Mouse (Mus musculus): ENCODE data around the gene Lars2. TPM values are rescaled to one million over a fixed set of nuclear protein-coding genes. Genes with fewer than 3 reads are reported as not detected.
A peak's percentile ranks its signal among the peaks of the same experiment; 100 is the strongest.
"Not testable (repeated sequence)": the region's sequence is repeated elsewhere in the genome, so short reads cannot be mapped to it uniquely, and the experiment has no call there.

Lars2 gene
- total and polyA plus RNA-seq, 3 experiments, result 634 to 10,095 (median 684) TPM

GRCm38 (mm10) chr9:123349286-123349685, 17.4 kb upstream of the Lars2 start:
- not testable (repeated sequence) for H3K4me3 ChIP-seq (ENCODE audit: control insufficient read depth in 1 of 2, insufficient read depth in 1 of 2, low read depth in 2 of 2, low read length in 2 of 2); H3K27ac ChIP-seq (ENCODE audit: control insufficient read depth, low read depth, low read length); H3K9me3 ChIP-seq (replicated peaks; ENCODE audit: insufficient read depth, low read length); H3K79me2 ChIP-seq (ENCODE audit: control insufficient read depth, insufficient read depth, low read length, poor library complexity); H3K27me3 ChIP-seq (ENCODE audit: control insufficient read depth in 1 of 2, insufficient read depth in 2 of 2, low read length in 2 of 2); H3K4me1 ChIP-seq (ENCODE audit: control insufficient read depth in 1 of 2, insufficient read depth in 2 of 2, low read length in 2 of 2); H3K9ac ChIP-seq (ENCODE audit: control insufficient read depth, low read depth, low read length, poor library complexity, severe bottlenecking); DNase-seq (ENCODE audit: low read depth, low spot score); H3K36me3 ChIP-seq (ENCODE audit: control insufficient read depth in 1 of 2, insufficient read depth in 2 of 2, low read length in 2 of 2)
- TF ChIP-seq RAD21 (IDR thresholded peaks at IDR 0.05; ENCODE audit: low read depth, low read length) (peak; percentile 18), SMC3 (IDR thresholded peaks at IDR 0.05; ENCODE audit: low read depth, low read length) (peak; percentile 16), CTCF (IDR thresholded peaks at IDR 0.05 in 2 of 3, conservative IDR thresholded peaks at IDR 0.05 in 1 of 3; ENCODE audit: control insufficient read depth in 1 of 3, insufficient read depth in 1 of 3, low read depth in 2 of 3, low read length in 3 of 3, poor library complexity in 1 of 3, severe bottlenecking in 1 of 3) (peak in 1 of 3 experiments; percentile 11; a peak in 1 of 6 replicates)

GRCm38 (mm10) chr9:123359981-123360380, 6.7 kb upstream of the Lars2 start:
- H3K9ac ChIP-seq (ENCODE audit: control insufficient read depth, low read depth, low read length, poor library complexity, severe bottlenecking), result no peak overlapping the region
- no peaks in the 10 kb centered on the region for H3K9me3 ChIP-seq (replicated peaks; ENCODE audit: insufficient read depth, low read length)
- H3K4me3 ChIP-seq (ENCODE audit: control insufficient read depth in 1 of 2, insufficient read depth in 1 of 2, low read depth in 2 of 2, low read length in 2 of 2), result no peak overlapping the region
- TF ChIP-seq RCOR1 (IDR thresholded peaks at IDR 0.05; ENCODE audit: low read depth, low read length) (no peak), UBTF (IDR thresholded peaks at IDR 0.05; ENCODE audit: borderline replicate concordance, insufficient read depth, low read depth, low read length) (no peak), USF2 (IDR thresholded peaks at IDR 0.05; ENCODE audit: borderline replicate concordance in 1 of 2, insufficient read depth in 1 of 2, low read depth in 1 of 2, low read length in 2 of 2) (no peak), MAFK (IDR thresholded peaks at IDR 0.05; ENCODE audit: borderline replicate concordance, low read depth, low read length) (no peak), E2F4 (IDR thresholded peaks at IDR 0.05; ENCODE audit: borderline replicate concordance, low read depth, low read length) (no peak), USF1 (IDR thresholded peaks at IDR 0.05; ENCODE audit: low read depth, low read length) (no peak), ZKSCAN1 (IDR thresholded peaks at IDR 0.05; ENCODE audit: low read depth, low read length) (no peak), SMC3 (IDR thresholded peaks at IDR 0.05; ENCODE audit: low read depth, low read length) (no peak), CHD1 (IDR thresholded peaks at IDR 0.05; ENCODE audit: low read depth, low read length) (no peak)
- no peak for DNase-seq (ENCODE audit: low read depth, low spot score)
- H3K79me2 ChIP-seq (ENCODE audit: control insufficient read depth, insufficient read depth, low read length, poor library complexity), result no peaks in the 10 kb centered on the region
- H3K27me3 ChIP-seq (ENCODE audit: control insufficient read depth in 1 of 2, insufficient read depth in 2 of 2, low read length in 2 of 2), result peaks cover 8 to 24% of the 10 kb centered on the region in 2 experiments
- H3K36me3 ChIP-seq (ENCODE audit: control insufficient read depth in 1 of 2, insufficient read depth in 2 of 2, low read length in 2 of 2), result no peaks in the 10 kb centered on the region
- H3K27ac ChIP-seq (ENCODE audit: control insufficient read depth, low read depth, low read length), result no peak overlapping the region
- H3K4me1 ChIP-seq (ENCODE audit: control insufficient read depth in 1 of 2, insufficient read depth in 2 of 2, low read length in 2 of 2), result no peaks in the 10 kb centered on the region

- TF ChIP-seq ZNF384 (IDR thresholded peaks at IDR 0.05; ENCODE audit: low read depth, low read length) (peak; percentile 68), USF2 (IDR thresholded peaks at IDR 0.05; ENCODE audit: borderline replicate concordance in 1 of 2, insufficient read depth in 1 of 2, low read depth in 1 of 2, low read length in 2 of 2) (no peak)
- H3K79me2 ChIP-seq (ENCODE audit: control insufficient read depth, insufficient read depth, low read length, poor library complexity), result peaks cover 11% of the 10 kb centered on the region
- H3K27me3 ChIP-seq (ENCODE audit: control insufficient read depth in 1 of 2, insufficient read depth in 2 of 2, low read length in 2 of 2), result peaks cover 0 to 24% of the 10 kb centered on the region in 2 experiments; a peak in 2 of 4 replicates
- H3K9ac ChIP-seq (ENCODE audit: control insufficient read depth, low read depth, low read length, poor library complexity, severe bottlenecking), result no peak overlapping the region
- H3K4me1 ChIP-seq (ENCODE audit: control insufficient read depth in 1 of 2, insufficient read depth in 2 of 2, low read length in 2 of 2), result peaks cover 0 to 8% of the 10 kb centered on the region in 2 experiments; a peak in 2 of 4 replicates
- H3K4me3 ChIP-seq (ENCODE audit: control insufficient read depth in 1 of 2, insufficient read depth in 1 of 2, low read depth in 2 of 2, low read length in 2 of 2), result no peak overlapping the region
- H3K36me3 ChIP-seq (ENCODE audit: control insufficient read depth in 1 of 2, insufficient read depth in 2 of 2, low read length in 2 of 2), result peaks cover 0 to 10% of the 10 kb centered on the region in 2 experiments; a peak in 2 of 4 replicates
- H3K9me3 ChIP-seq (replicated peaks; ENCODE audit: insufficient read depth, low read length), result no peaks in the 10 kb centered on the region
- no peak for DNase-seq (ENCODE audit: low read depth, low spot score)
- no peak overlapping the region for H3K27ac ChIP-seq (ENCODE audit: control insufficient read depth, low read depth, low read length)
Observed at GRCm38 (mm10) chr9:123365353-123365752, 1.4 kb upstream of the Lars2 start.
